Mouse (Mus musculus) heart, embryonic 16.5 days (tissue): ENCODE measurements at regions not wholly inside any gene's neighbourhood (a gene's known extent, or its start where the extent isn't known, plus 50 kb on each side); places are given as distances from the start of the nearest gene placed in this dataset.

ENCODE experiments used
- ATAC-seq: fragments of 200-750 bp; cut with Nextera tagmentation; replicated peaks from 2 replicates; pipeline ENCODE4 v1.8.0; 2017; ENCODE audit warnings: moderate number of reproducible peaks; ENCODE audit not compliant: insufficient read depth, low FRiP score; ENCODE audit errors: extremely low read depth
- H3K27ac ChIP-seq: fragments of 300-500 bp; sonication (generic); 2 replicates; pipeline ENCODE4 v1.5.1; 2014; ENCODE audit warnings: mild to moderate bottlenecking, low read length, control low read depth, moderate library complexity
- H3K27me3 ChIP-seq: fragments of 300-500 bp; sonication (generic); 2 replicates; pipeline ENCODE4 v1.6.1; 2014; ENCODE audit warnings: low read length, mixed read lengths; ENCODE audit not compliant: control insufficient read depth, insufficient read depth
- H3K36me3 ChIP-seq: fragments of 300-500 bp; sonication (generic); 2 replicates; pipeline ENCODE4 v1.6.1; 2014; ENCODE audit not compliant: control insufficient read depth, insufficient read depth
- H3K4me1 ChIP-seq: fragments of 300-500 bp; sonication (generic); 2 replicates; pipeline ENCODE4 v1.6.1; 2014; ENCODE audit warnings: low read length, mixed read lengths; ENCODE audit not compliant: control insufficient read depth, insufficient read depth
- H3K4me2 ChIP-seq: fragments of 300-500 bp; sonication (generic); 2 replicates; pipeline ENCODE4 v1.6.1; 2014; ENCODE audit warnings: low read depth, mild to moderate bottlenecking, control low read depth, low read length
- H3K4me3 ChIP-seq: fragments of 300-500 bp; sonication (generic); 2 replicates; pipeline ENCODE4 v1.5.1; 2014; ENCODE audit warnings: mild to moderate bottlenecking, control low read depth, low read length
- H3K9ac ChIP-seq: fragments of 300-500 bp; sonication (generic); 2 replicates; pipeline ENCODE4 v1.6.1; 2014; ENCODE audit warnings: low read length, control low read depth
- H3K9me3 ChIP-seq: fragments of 300-500 bp; sonication (generic); replicated peaks from 2 replicates; pipeline ENCODE4 v1.6.1; 2016; ENCODE audit warnings: low read length; ENCODE audit not compliant: control insufficient read depth
- WGBS: fragments of 180-500 bp; shearing (Covaris S2); extraction: QIAGEN DNeasy Blood & Tissue Kit; methylation state at CpG from one replicate; pipeline ENCODE4 v1.1.7; 2014; 5-methylcytosine and 5-hydroxymethylcytosine counted together

DNA sequence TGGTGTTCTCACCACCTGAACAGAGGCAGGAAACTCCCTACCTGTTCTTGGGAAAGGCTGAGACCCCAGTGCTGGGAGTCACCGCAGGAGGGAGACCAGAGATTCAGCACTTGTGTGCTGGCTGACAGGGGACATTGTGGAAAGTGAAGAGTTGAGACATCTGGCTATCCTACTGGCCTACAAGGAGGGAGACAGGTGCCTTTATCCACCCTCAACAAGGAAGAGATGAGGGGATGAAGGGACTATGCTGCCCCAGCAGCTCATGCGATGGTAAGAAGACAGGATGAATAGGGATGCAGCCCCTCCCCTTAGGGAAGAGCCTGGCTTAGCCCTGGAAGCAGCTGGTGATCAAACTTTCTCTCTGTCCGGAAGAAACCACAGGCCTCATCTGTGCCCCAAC is 127.5 kb downstream of the Gas1 start:
- no peak overlapping the region for H3K27ac ChIP-seq
- no peak overlapping the region for H3K4me3 ChIP-seq
- no peaks in the 10 kb centered on the region for H3K9me3 ChIP-seq
- peaks cover 23% of the 10 kb centered on the region for H3K4me1 ChIP-seq
- H3K27me3 ChIP-seq = no peaks in the 10 kb centered on the region
- H3K4me2 ChIP-seq = no peak overlapping the region
- ATAC-seq = no peak
- no peaks in the 10 kb centered on the region for H3K36me3 ChIP-seq
- 64% methylated on average over 3 of the region's 3 CpGs for WGBS
- H3K9ac ChIP-seq = no peak overlapping the region

DNA sequence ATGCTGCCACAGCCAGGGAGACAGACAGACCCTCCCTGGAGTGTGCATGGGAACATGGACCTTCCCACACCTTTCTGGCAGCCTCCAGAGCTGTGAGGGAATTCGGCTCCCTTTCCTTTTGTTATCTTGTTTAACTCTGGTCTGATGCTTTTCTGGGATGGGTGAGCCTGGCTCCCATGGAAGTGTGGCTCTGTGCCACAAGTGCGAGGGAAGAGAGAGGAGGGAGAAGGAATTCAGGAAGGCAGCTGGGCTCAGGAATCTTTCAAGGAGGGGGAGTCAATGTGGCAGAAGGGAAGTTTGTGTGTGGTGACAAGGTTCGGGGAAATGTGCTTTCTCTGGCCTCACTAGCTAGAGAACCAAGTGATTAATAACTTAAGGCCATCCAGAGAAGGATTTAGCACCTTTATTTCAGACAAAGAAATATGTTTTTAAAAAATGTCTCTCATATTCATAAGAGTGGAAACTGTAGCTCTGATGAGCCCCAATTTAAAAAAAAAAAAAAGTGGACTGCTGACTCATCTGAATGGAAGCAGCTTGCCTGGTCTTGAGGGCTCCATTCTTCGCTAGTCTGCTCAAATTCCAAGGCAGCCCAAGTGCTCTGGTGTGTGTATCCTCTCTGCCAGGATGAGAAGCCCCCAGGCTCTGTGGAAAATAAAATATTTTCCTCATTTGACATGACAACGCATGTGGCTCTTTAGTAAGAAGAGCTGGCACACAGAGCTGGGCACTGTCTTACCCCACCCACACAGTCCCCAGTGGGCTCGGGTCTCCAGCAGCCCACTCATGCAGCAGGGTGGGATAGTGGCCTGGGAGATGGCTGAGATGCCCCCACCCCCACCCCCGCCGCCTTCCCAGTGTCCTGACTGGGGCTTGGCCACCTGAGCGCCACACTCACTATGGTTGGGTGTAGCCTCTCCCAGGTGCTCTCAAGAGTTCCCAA is 129.1 kb downstream of the Gas1 start:
- no peaks in the 10 kb centered on the region for H3K9me3 ChIP-seq
- ATAC-seq = 0 out of 2 replicates have a peak, but pooled peaks have one; percentile 25
- H3K36me3 ChIP-seq = no peaks in the 10 kb centered on the region
- 0 out of 2 replicates have a peak overlapping the region, but pooled peaks have one; percentile 44 for H3K9ac ChIP-seq
- H3K4me2 ChIP-seq = no peak overlapping the region
- WGBS = 48% methylated on average over 9 of the region's 9 CpGs
- no peaks in the 10 kb centered on the region for H3K27me3 ChIP-seq
- peaks cover 26% of the 10 kb centered on the region for H3K4me1 ChIP-seq
- peak overlapping the region; percentile 52 for H3K27ac ChIP-seq
- H3K4me3 ChIP-seq = no peak overlapping the region

- Histone ChIP-seq H3K36me3 (no peaks in the 10 kb centered on the region), H3K4me3 (no peak overlapping the region), H3K9me3 (no peaks in the 10 kb centered on the region), H3K27ac (no peak overlapping the region), H3K9ac (no peak overlapping the region), H3K4me1 (peaks cover 26% of the 10 kb centered on the region), H3K27me3 (no peaks in the 10 kb centered on the region), H3K4me2 (no peak overlapping the region)
- WGBS = 62% methylated on average over 4 of the region's 4 CpGs
- no peak for ATAC-seq
These were observed 131.4 kb downstream of the Gas1 start for GRCm38 (mm10) chr13:60045752-60046151.

DNA sequence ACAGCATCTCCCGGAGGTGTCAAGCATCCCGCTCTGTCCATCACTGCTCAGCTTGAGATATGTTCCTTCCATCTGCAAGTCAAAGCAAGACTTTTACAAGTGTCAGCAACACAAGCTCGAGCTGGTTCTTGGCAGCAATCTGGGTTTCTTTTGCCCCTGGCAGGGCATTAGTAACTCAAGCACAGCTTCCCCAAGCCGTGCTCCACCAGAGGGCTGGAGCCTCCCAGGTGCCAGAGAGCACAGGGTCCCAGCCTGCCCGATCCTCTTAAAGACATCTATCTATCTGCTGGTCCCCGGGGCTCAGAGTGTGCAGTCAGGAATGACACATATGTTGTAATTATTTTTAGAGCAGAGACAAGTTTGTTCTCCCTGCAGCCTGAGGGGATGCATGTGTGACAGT is 132.3 kb downstream of the Gas1 start:
- no peaks in the 10 kb centered on the region for H3K36me3 ChIP-seq
- no peak overlapping the region for H3K9ac ChIP-seq
- peaks cover 26% of the 10 kb centered on the region for H3K4me1 ChIP-seq
- ATAC-seq = peak; percentile 19; the same call in 1 of the 2 replicates
- H3K27me3 ChIP-seq = no peaks in the 10 kb centered on the region
- no peak overlapping the region for H3K4me3 ChIP-seq
- H3K4me2 ChIP-seq = peak overlapping the region; percentile 11; the same call in 1 of the 2 replicates
- 26% methylated on average over 6 of the region's 6 CpGs for whole genome bisulfite sequencing
- H3K27ac ChIP-seq = no peak overlapping the region
- no peaks in the 10 kb centered on the region for H3K9me3 ChIP-seq

GRCm38 (mm10) chr13:60042443-60042842 is 134.7 kb downstream of the Gas1 start:
- ATAC-seq = no peak
- H3K36me3 ChIP-seq = no peaks in the 10 kb centered on the region
- H3K9ac ChIP-seq = no peak overlapping the region
- peaks cover 15% of the 10 kb centered on the region for H3K4me1 ChIP-seq
- WGBS = 63% methylated on average over 2 of the region's 2 CpGs
- no peak overlapping the region for H3K4me3 ChIP-seq
- H3K27me3 ChIP-seq = no peaks in the 10 kb centered on the region
- H3K9me3 ChIP-seq = peaks cover 2% of the 10 kb centered on the region; the same call in 1 of the 2 replicates
- H3K4me2 ChIP-seq = no peak overlapping the region
- no peak overlapping the region for H3K27ac ChIP-seq

- no peak for ATAC-seq
- Histone ChIP-seq H3K9me3 (peaks cover 2% of the 10 kb centered on the region; the same call in 1 of the 2 replicates), H3K9ac (no peak overlapping the region), H3K27me3 (no peaks in the 10 kb centered on the region), H3K27ac (0 out of 2 replicates have a peak overlapping the region, but pooled peaks have one; percentile 44), H3K36me3 (no peaks in the 10 kb centered on the region), H3K4me1 (peaks cover 4% of the 10 kb centered on the region; the same call in 1 of the 2 replicates), H3K4me3 (no peak overlapping the region), H3K4me2 (no peak overlapping the region)
- 44% methylated on average over 7 of the region's 7 CpGs for WGBS
These were observed 141.5 kb downstream of the Gas1 start for GRCm38 (mm10) chr13:60035536-60036130.

GRCm38 (mm10) chr13:60033116-60033515 is 144.0 kb downstream of the Gas1 start:
- H3K4me2 ChIP-seq = no peak overlapping the region
- H3K9me3 ChIP-seq = peaks cover 5% of the 10 kb centered on the region
- no peaks in the 10 kb centered on the region for H3K27me3 ChIP-seq
- 77% methylated on average over 2 of the region's 2 CpGs for WGBS
- H3K9ac ChIP-seq = no peak overlapping the region
- ATAC-seq = no peak
- H3K36me3 ChIP-seq = no peaks in the 10 kb centered on the region
- H3K4me3 ChIP-seq = no peak overlapping the region
- no peak overlapping the region for H3K27ac ChIP-seq
- peaks cover 4% of the 10 kb centered on the region; the same call in 1 of the 2 replicates for H3K4me1 ChIP-seq

GRCm38 (mm10) chr13:60032586-60032985 is 144.6 kb downstream of the Gas1 start:
- H3K9ac ChIP-seq = no peak overlapping the region
- H3K4me1 ChIP-seq = peaks cover 4% of the 10 kb centered on the region; the same call in 1 of the 2 replicates
- peaks cover 2% of the 10 kb centered on the region; the same call in 1 of the 2 replicates for H3K9me3 ChIP-seq
- no peak overlapping the region for H3K27ac ChIP-seq
- no peak for ATAC-seq
- no peak overlapping the region for H3K4me3 ChIP-seq
- no peak overlapping the region for H3K4me2 ChIP-seq
- WGBS = 83% methylated on average over 5 of the region's 5 CpGs
- no peaks in the 10 kb centered on the region for H3K27me3 ChIP-seq
- no peaks in the 10 kb centered on the region for H3K36me3 ChIP-seq

GRCm38 (mm10) chr13:60029591-60029990 is 147.6 kb downstream of the Gas1 start:
- H3K4me3 ChIP-seq = no peak overlapping the region
- no peaks in the 10 kb centered on the region for H3K36me3 ChIP-seq
- H3K9me3 ChIP-seq = peaks cover 2% of the 10 kb centered on the region; the same call in 1 of the 2 replicates
- H3K9ac ChIP-seq = no peak overlapping the region
- ATAC-seq = no peak
- no peaks in the 10 kb centered on the region for H3K4me1 ChIP-seq
- 77% methylated on average over 9 of the region's 9 CpGs for WGBS
- no peaks in the 10 kb centered on the region for H3K27me3 ChIP-seq
- no peak overlapping the region for H3K4me2 ChIP-seq
- no peak overlapping the region for H3K27ac ChIP-seq
